In the genomic region with DNA sequence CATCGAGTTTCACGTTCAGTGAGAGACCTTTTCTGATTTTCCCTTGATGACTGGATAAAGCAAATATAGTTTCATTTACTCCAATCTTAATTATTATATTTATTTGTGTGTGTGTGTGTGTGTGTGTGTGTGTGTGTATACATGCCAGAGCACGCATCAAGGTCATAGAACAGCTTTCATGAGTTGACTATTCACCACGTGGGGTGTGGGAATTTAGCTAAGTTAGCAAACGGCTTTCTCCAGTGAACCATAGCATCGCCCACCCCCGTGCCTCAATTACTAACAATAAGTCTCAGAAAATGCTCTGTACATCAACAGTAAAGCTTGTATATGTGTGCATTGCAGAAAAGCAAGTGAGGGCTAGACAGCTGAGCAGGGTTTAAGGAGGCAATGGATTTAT, we compare ENCODE assay signal across 8 mouse cellular contexts. TPM values are rescaled to one million over a fixed set of nuclear protein-coding genes. Genes with fewer than 3 reads are reported as not detected.
DNase-seq lines count a peak whose midpoint lies in the region; ATAC-seq and TF ChIP-seq lines count a peak whose summit lies in the region.

No protein-coding gene starts in this region.

- H3K4me1 ChIP-seq in lung, embryonic 14.5 days (ENCODE audit: insufficient read depth) = peaks cover 8% of the 10 kb centered on the region; the same call in 1 of the 2 replicates
- peaks cover 11% of the 10 kb centered on the region; the same call in 1 of the 2 replicates for H3K4me1 ChIP-seq in heart, postnatal 0 days (ENCODE audit: control insufficient read depth, insufficient read depth)
- H3K4me1 ChIP-seq in limb, embryonic 14.5 days (ENCODE audit: control insufficient read depth, insufficient read depth, low read length) = peaks cover 11% of the 10 kb centered on the region; the same call in 1 of the 2 replicates
- peaks cover 21% of the 10 kb centered on the region; the same call in 1 of the 2 replicates for H3K4me1 ChIP-seq in small intestine, adult 2 months (ENCODE audit: control insufficient read depth, insufficient read depth, insufficient read length, low read length)

- no peaks in the 10 kb centered on the region for H3K36me3 ChIP-seq in lung, embryonic 14.5 days (ENCODE audit: insufficient read depth)
- no peaks in the 10 kb centered on the region for H3K36me3 ChIP-seq in heart, postnatal 0 days (replicated peaks; ENCODE audit: control insufficient read depth, insufficient read depth, low read length)
- no peaks in the 10 kb centered on the region for H3K36me3 ChIP-seq in limb, embryonic 14.5 days (ENCODE audit: control insufficient read depth, insufficient read depth, low read length)
- no peaks in the 10 kb centered on the region for H3K36me3 ChIP-seq in small intestine, adult 2 months (ENCODE audit: control insufficient read depth, insufficient read depth, low read length)

- no peak overlapping the region for H3K27ac ChIP-seq in lung, embryonic 14.5 days (ENCODE audit: low read depth)
- no peak overlapping the region for H3K27ac ChIP-seq in heart, postnatal 0 days (ENCODE audit: low read depth)
- H3K27ac ChIP-seq in limb, embryonic 14.5 days (replicated peaks; ENCODE audit: low read depth, low read length) = no peak overlapping the region
- peak overlapping the region; percentile 78 for H3K27ac ChIP-seq in small intestine, adult 2 months (ENCODE audit: insufficient read depth, low read depth, low read length)

- ATAC-seq in lung, embryonic 14.5 days (ENCODE audit: insufficient read depth) = no peak
- ATAC-seq in heart, postnatal 0 days (ENCODE audit: insufficient read depth, low read depth) = no peak
- no peak for ATAC-seq in limb, embryonic 14.5 days (ENCODE audit: low FRiP score, low read depth)

- DNase-seq in lung, embryonic 14.5 days = no peak
- no peak for DNase-seq in lung, postnatal 4 days
- DNase-seq in heart, postnatal 0 days (ENCODE audit: low spot score) = no peak
- DNase-seq in limb, embryonic 14.5 days (ENCODE audit: low spot score) = no peak
- DNase-seq in urinary bladder, postnatal 36 days (ENCODE audit: low spot score in 2 of 2) = no peak
- no peak for DNase-seq in spleen, postnatal 10 days (ENCODE audit: low spot score in 2 of 2)
- no peak for DNase-seq in urinary bladder, postnatal 10 days (ENCODE audit: low spot score)

- no peak for TF ChIP-seq EP300 in heart, postnatal 0 days (IDR thresholded peaks at IDR 0.05; ENCODE audit: low read depth)

- H3K4me3 ChIP-seq in lung, embryonic 14.5 days (ENCODE audit: low read depth, low read length) = no peak overlapping the region
- H3K4me3 ChIP-seq in heart, postnatal 0 days (ENCODE audit: low read depth, low read length) = 0 out of 2 replicates have a peak overlapping the region, but pooled peaks have one; percentile 21
- peak overlapping the region; percentile 26 for H3K4me3 ChIP-seq in limb, embryonic 14.5 days (replicated peaks; ENCODE audit: low read length)
- H3K4me3 ChIP-seq in small intestine, adult 2 months (ENCODE audit: low read depth, low read length) = no peak overlapping the region

- no peak overlapping the region; the same call in 1 of the 2 replicates for H3K9ac ChIP-seq in lung, embryonic 14.5 days
- H3K9ac ChIP-seq in heart, postnatal 0 days (replicated peaks; ENCODE audit: low read depth, low read length) = no peak overlapping the region
- H3K9ac ChIP-seq in limb, embryonic 14.5 days (ENCODE audit: low read depth, low read length, severe bottlenecking) = no peak overlapping the region

- peak overlapping the region; percentile 58 for H3K4me2 ChIP-seq in lung, embryonic 14.5 days
- H3K4me2 ChIP-seq in heart, postnatal 0 days (ENCODE audit: low read depth, low read length) = peak overlapping the region; percentile 48
- peak overlapping the region; percentile 48; the same call in 1 of the 2 replicates for H3K4me2 ChIP-seq in limb, embryonic 14.5 days (replicated peaks; ENCODE audit: low read depth, low read length, severe bottlenecking)

- H3K27me3 ChIP-seq in lung, embryonic 14.5 days (ENCODE audit: insufficient read depth, low read length) = no peaks in the 10 kb centered on the region
- H3K27me3 ChIP-seq in heart, postnatal 0 days (ENCODE audit: control insufficient read depth, insufficient read depth, low read length) = no peaks in the 10 kb centered on the region
- H3K27me3 ChIP-seq in limb, embryonic 14.5 days (ENCODE audit: control insufficient read depth, insufficient read depth, low read length) = no peaks in the 10 kb centered on the region
- H3K27me3 ChIP-seq in small intestine, adult 2 months (ENCODE audit: control insufficient read depth, insufficient read depth, low read length) = no peaks in the 10 kb centered on the region

- 62% methylated on average over 7 of the region's 7 CpGs for WGBS in lung, embryonic 14.5 days
- WGBS in heart, postnatal 0 days = 65% methylated on average over 7 of the region's 7 CpGs
- 67% methylated on average over 7 of the region's 7 CpGs for WGBS in limb, embryonic 14.5 days
- WGBS in small intestine, adult 2 months = 37% methylated on average over 7 of the region's 7 CpGs

- no peaks in the 10 kb centered on the region; the same call in 1 of the 2 replicates for H3K9me3 ChIP-seq in lung, embryonic 14.5 days (ENCODE audit: low read depth, low read length)
- no peaks in the 10 kb centered on the region for H3K9me3 ChIP-seq in heart, postnatal 0 days (replicated peaks; ENCODE audit: control insufficient read depth, low read length)
- no peaks in the 10 kb centered on the region for H3K9me3 ChIP-seq in limb, embryonic 14.5 days (ENCODE audit: control insufficient read depth, low read length)

- TF ChIP-seq CTCF in lung, embryonic 14.5 days (IDR thresholded peaks at IDR 0.05; ENCODE audit: low read depth) = no peak
- no peak for TF ChIP-seq CTCF in heart, postnatal 0 days (IDR thresholded peaks at IDR 0.05; ENCODE audit: low read depth)
- no peak for TF ChIP-seq CTCF in small intestine, adult 2 months (IDR thresholded peaks at IDR 0.05; ENCODE audit: extremely low read depth, insufficient read length, insufficient replicate concordance, low read depth, low read length)

- no peak for TF ChIP-seq POLR2A in limb, embryonic 14.5 days (IDR thresholded peaks at IDR 0.05; ENCODE audit: borderline replicate concordance, extremely low read depth, insufficient read depth, insufficient read length)
- no peak for TF ChIP-seq POLR2A in small intestine, adult 2 months (IDR thresholded peaks at IDR 0.05; ENCODE audit: low read depth, low read length)

RNA-seq across cellular contexts. Expression of gene Tnfsf10, which starts 33.0 kb away (rescaled TPM):
- 1.6 and 2.1 TPM in 2 replicates for polyA plus RNA-seq in lung, embryonic 14.5 days (2014; fragmentation: Nextera tagmentation; extraction: Ambion mirVana)
- 0.23 and 6.4 TPM in 2 replicates for total RNA-seq in heart, postnatal 0 days (2014; rRNA removed; ENCODE audit: low replicate concordance)
- 0.64 and 0.66 TPM in 2 replicates for polyA plus RNA-seq in heart, postnatal 0 days (2015; fragmentation: Nextera tagmentation; extraction: Ambion mirVana)
- polyA plus RNA-seq in limb, embryonic 14.5 days (2012; rRNA removed) = 0.14 and 0.20 TPM in 2 replicates
- polyA plus RNA-seq in limb, embryonic 14.5 days (2014; fragmentation: Nextera tagmentation; extraction: Ambion mirVana) = 0.06 and 0.17 TPM in 2 replicates
- 3.5 and 10.0 TPM in 2 replicates for polyA plus RNA-seq in small intestine, adult 2 months (2012; rRNA removed)

Comparison
In these comparisons a context has a peak if more than half of its experiments do, and no peak if none do; other contexts are left out.
1. H3K4me3 ChIP-seq: peak in heart, postnatal 0 days (single experiment) and limb, embryonic 14.5 days (single experiment); none in lung, embryonic 14.5 days (single experiment) and small intestine, adult 2 months (single experiment).
2. Peak in every context shown above with its lines, with median percentiles within 50 percentile points of each other: H3K4me2 ChIP-seq.